Mouse (Mus musculus) lung, adult 2 months (tissue): Measurements from ENCODE around the gene Hyal3.

ENCODE experiments used
- CTCF ChIP-seq: fragments of 200-500 bp; IDR thresholded peaks from 2 replicates; pipeline ENCODE4 v1.5.1; 2011; ENCODE audit warnings: mild to moderate bottlenecking, low read length, control low read depth; ENCODE audit not compliant: insufficient read depth
- POLR2A ChIP-seq: fragments of 200-500 bp; IDR thresholded peaks from 2 replicates; pipeline ENCODE4 v1.6.1; 2011; ENCODE audit warnings: low read depth, mild to moderate bottlenecking, control low read depth, low read length, borderline replicate concordance; ENCODE audit errors: extremely low read depth

GRCm38 (mm10) chr9:107550491-107551116 lies 30.0 kb upstream of the Hyal3 start:
- no peak for TF ChIP-seq CTCF
- TF ChIP-seq POLR2A = no peak
